Mouse (Mus musculus) thymus, adult 2 months (tissue): Measurements from ENCODE around the gene Nsmce3.

Experiments used
- CTCF ChIP-seq: fragments of 200-500 bp; IDR thresholded peaks from 2 replicates; pipeline ENCODE4 v1.5.1; 2012; ENCODE audit warnings: mild to moderate bottlenecking, control low read depth, low read length, moderate library complexity, borderline replicate concordance; ENCODE audit not compliant: control insufficient read depth, poor library complexity, insufficient read depth; ENCODE audit errors: extremely low read depth
- POLR2A ChIP-seq: fragments of 200-500 bp; IDR thresholded peaks from 2 replicates; pipeline ENCODE4 v1.6.1; 2012; ENCODE audit warnings: mild to moderate bottlenecking, low read length, control low read depth, moderate library complexity; ENCODE audit not compliant: control insufficient read depth, poor library complexity, insufficient read depth; ENCODE audit errors: extremely low read depth

DNA sequence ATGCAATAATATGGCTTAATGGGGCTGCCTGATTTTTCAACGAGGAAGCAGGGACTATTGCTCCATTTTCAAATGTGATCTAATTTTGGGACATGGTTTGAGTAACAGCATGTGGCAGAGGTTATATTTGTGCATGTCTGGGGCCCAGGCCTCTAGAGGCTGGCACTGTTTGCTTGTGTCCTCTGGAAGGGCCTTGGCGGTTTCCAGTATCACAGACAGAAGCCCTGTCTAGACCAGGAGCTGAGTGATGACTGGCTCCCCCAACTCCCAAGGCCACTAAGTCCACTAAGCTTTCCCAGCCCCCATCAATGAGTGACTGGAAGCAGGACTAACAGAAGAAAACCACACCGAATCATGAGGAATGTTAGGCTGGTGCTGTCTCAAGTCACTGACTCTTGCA is 18.3 kb upstream of the Nsmce3 start:
- no peak for TF ChIP-seq CTCF
- TF ChIP-seq POLR2A: no peak
